Mouse (Mus musculus): ENCODE measurements around the gene Galm.

- TF ChIP-seq POLR2A (IDR thresholded peaks at IDR 0.05; ENCODE audit: control insufficient read depth in 1 of 2, insufficient read depth in 1 of 2, low read depth in 1 of 2, low read length in 2 of 2, poor library complexity in 1 of 2) (no peak), CTCF (IDR thresholded peaks at IDR 0.05 in 2 of 3, conservative IDR thresholded peaks at IDR 0.05 in 1 of 3; ENCODE audit: control insufficient read depth in 1 of 3, insufficient read depth in 1 of 3, low read depth in 2 of 3, low read length in 3 of 3, poor library complexity in 1 of 3, severe bottlenecking in 1 of 3) (no peak), ZKSCAN1 (IDR thresholded peaks at IDR 0.05; ENCODE audit: low read depth, low read length) (no peak), POLR2AphosphoS5 (IDR thresholded peaks at IDR 0.05; ENCODE audit: borderline replicate concordance, low read depth, low read length) (no peak), E2F4 (IDR thresholded peaks at IDR 0.05; ENCODE audit: borderline replicate concordance, low read depth, low read length) (no peak), MAFK (IDR thresholded peaks at IDR 0.05; ENCODE audit: borderline replicate concordance, low read depth, low read length) (no peak), GATA1 (IDR thresholded peaks at IDR 0.05; ENCODE audit: low read depth, low read length) (no peak), POLR2AphosphoS2 (IDR thresholded peaks at IDR 0.05; ENCODE audit: low read length) (no peak), GABPA (IDR thresholded peaks at IDR 0.05; ENCODE audit: low read depth, low read length) (no peak), EP300 (IDR thresholded peaks at IDR 0.05; ENCODE audit: low read depth in 1 of 2, low read length in 2 of 2) (no peak)
These were observed 27.4 kb upstream of the Galm start for GRCm38 (mm10) chr17:80099823-80100222.

Data from MEL (cell line).